Mouse (Mus musculus): ENCODE data around the gene Vmn1r53.

Vmn1r53 gene

DNA sequence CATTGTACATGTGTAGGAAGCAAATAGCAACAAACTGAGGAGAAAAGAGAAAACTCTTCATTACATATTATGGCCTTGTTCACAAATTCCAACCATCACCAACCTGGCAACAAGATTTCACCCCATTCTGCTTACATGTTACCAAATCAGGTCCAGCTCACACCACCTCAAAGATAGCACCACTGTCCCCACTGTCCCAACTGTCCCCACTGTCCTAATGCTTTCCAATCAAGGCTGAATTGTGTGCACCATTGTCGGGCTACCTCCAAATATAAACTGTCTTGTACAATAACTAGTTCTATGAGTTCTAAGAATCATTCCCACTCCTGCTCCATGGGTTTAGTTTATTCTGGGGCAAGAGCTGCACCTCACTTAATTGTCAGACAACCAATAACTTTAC lies at the start of gene Vmn1r53:
Gene Vmn1r53, minus strand, starts transcription at position 101 of the 400 bp plus-strand sequence.
- 94% methylated on average over 1 of the region's 1 CpGs for WGBS

DNA sequence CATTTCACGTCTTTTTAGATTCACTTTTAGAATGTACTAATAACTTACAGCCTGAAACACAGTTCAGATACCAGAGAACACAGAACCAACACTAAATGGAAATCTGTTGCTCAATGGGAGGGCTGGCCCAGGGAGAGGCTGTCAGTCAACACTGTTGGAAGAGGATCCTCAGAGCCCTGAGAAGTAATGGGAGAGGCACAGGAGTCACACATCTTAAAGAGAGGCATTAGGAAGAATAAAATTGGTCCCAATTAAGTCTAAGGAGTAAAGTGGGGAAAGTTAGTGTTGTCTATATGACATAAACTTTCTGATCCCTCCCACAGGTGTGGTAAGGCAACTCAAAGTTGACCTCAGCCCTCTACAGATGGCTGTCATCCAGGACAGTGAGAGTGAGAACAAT lies 21.8 kb upstream of the Vmn1r53 start, which contains the start of gene Vmn1r54:
Gene Vmn1r54, plus strand, starts transcription at position 301 of the 400 bp plus-strand sequence.
- 62% methylated on average over 1 of the region's 1 CpGs for WGBS

GRCm38 (mm10) chr6:90244019-90244418 lies 19.8 kb upstream of the Vmn1r53 start:
- 86% methylated on average over 3 of the region's 3 CpGs for WGBS

DNA sequence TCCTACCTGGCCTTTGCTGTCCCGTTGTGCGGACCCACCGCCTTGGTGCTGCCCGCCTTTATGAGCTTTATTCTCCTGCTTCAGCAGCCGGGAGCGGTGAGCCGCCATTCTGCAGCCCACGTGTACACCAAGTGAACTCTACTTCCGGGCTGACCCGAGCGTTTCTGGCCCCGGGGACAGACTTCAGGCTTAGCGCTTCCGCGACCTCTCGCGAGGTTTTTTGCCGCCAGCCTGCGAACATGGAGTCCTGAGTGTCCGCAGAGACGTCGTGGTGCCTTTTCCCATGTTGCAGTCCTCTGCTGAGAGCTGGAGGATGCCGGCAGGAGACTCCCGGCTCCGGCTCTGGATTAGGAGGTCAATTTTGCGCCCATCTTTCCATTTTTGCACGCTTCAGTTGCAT lies 8.4 kb upstream of the Vmn1r53 start:
- 63% methylated on average over 27 of the region's 27 CpGs for WGBS

DNA sequence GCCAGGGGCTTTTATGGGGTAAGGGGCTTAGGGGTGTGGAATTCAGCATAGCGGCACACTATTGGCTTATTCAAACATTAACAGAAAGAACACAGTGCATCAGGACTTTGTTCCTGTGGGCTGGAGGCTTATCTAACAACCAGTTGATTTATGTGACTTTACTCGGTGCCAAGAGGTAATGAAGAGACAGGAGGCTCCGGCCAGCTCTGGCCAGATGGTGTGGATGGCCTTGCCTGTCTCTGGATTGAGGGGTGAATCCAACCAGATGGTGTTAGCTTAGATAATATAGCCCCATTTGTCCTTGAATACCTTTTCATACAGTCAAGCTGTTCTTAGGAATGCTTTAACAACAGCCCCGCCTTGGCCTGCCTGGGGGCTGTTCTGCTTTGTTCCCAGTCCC lies 7.9 kb upstream of the Vmn1r53 start:
- WGBS: 91% methylated on average over 4 of the region's 4 CpGs

DNA sequence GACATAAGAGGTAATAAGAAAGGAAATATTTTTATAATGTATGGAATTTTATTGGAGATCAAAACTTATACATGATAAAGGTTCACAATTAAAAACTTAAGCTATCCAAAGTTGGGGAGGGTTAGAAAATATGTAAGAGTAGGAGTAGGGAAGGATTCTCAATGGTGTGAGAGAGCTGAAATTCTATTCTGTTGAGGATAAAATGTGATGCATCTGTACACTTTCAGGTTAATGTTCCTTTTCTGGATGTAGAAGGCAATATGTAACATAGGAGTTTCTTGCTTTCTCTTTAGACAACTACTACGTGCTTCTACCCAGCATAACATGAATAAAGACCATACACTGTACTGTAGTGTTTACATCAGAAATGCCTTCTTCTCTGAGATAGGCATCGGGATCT lies 21.7 kb downstream of the Vmn1r53 start, which contains the start of gene V1ra8:
Gene V1ra8, plus strand, starts transcription at position 301 of the 400 bp plus-strand sequence.
- WGBS: 83% methylated on average over 2 of the region's 2 CpGs

DNA sequence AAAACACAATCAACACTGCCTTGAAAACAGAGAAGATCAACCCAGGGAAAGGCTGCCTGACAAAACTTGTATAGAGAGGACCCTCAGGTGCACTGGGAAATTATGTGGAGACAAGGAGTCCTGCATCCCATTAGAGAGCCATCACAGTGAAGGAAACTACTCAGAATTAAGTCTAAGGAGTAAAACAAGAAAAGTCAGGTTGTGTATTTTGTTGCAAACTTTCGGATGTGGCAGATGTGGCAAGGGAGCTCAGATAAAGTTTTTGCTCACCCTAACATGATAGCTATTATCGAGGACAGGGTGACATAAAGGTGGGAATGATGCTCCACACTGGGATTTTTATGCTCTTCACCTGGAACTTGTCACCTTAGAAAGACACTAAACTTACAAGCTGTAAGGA lies 49.7 kb downstream of the Vmn1r53 start, which contains the start of gene Vmn1r52:
Gene Vmn1r52, plus strand, starts transcription at position 301 of the 400 bp plus-strand sequence.
- WGBS: 58% methylated on average over 2 of the region's 2 CpGs
